Mouse (Mus musculus) lung, adult 2 months (tissue): ENCODE results near the gene Grcc10. TPM values are rescaled to one million over a fixed set of nuclear protein-coding genes. Genes with fewer than 3 reads are reported as not detected.

Experiments
- DNase-seq: peaks from one replicate; pipeline ENCODE4 v3.0.0; 2022
- H3K4me1 ChIP-seq: fragments of 200-500 bp; 2 replicates; pipeline ENCODE4 v1.6.1; 2011; ENCODE audit warnings: low read length; ENCODE audit not compliant: control insufficient read depth, insufficient read depth
- H3K4me3 ChIP-seq: fragments of 200-500 bp; replicated peaks from 2 replicates; pipeline ENCODE3; 2011; ENCODE audit warnings: low read depth, mild to moderate bottlenecking, control low read depth, low read length; ENCODE audit errors: extremely low read depth
- CTCF ChIP-seq: fragments of 200-500 bp; IDR thresholded peaks from 2 replicates; pipeline ENCODE4 v1.5.1; 2011; ENCODE audit warnings: mild to moderate bottlenecking, low read length, control low read depth; ENCODE audit not compliant: insufficient read depth
- POLR2A ChIP-seq: fragments of 200-500 bp; IDR thresholded peaks from 2 replicates; pipeline ENCODE4 v1.6.1; 2011; ENCODE audit warnings: low read depth, mild to moderate bottlenecking, control low read depth, low read length, borderline replicate concordance; ENCODE audit errors: extremely low read depth
- WGBS: fragments of 180-500 bp; shearing (Covaris S2); methylation state at CpG from one replicate; pipeline ENCODE4 v1.1.7; 2018; 5-methylcytosine and 5-hydroxymethylcytosine counted together
- polyA plus RNA-seq: library from polyadenylated mRNA; depleted of rRNA; stranded (reverse); fragments of >200 nt; gene quantifications from 2 replicates; pipeline ENCODE4 v1.2.3, GENCODE M21; 2012

Grcc10 gene
- polyA plus RNA-seq, 1 experiment = 226 TPM

- peak; percentile 30 for DNase-seq
- no peak for TF ChIP-seq CTCF
- TF ChIP-seq POLR2A = no peak
- no peaks in the 10 kb centered on the region for H3K4me1 ChIP-seq
- peak overlapping the region; percentile 35 for H3K4me3 ChIP-seq
- 64% methylated on average over 7 of the region's 7 CpGs for WGBS
These were observed 21.7 kb downstream of the Grcc10 start for GRCm38 (mm10) chr6:124719354-124719978.

GRCm38 (mm10) chr6:124718703-124719102 lies 22.5 kb downstream of the Grcc10 start:
- DNase-seq = peak; percentile 74
- H3K4me3 ChIP-seq = peak overlapping the region; percentile 66
- no peak for TF ChIP-seq CTCF
- peak; percentile 47; the same call in 1 of the 2 replicates for TF ChIP-seq POLR2A
- 57% methylated on average over 15 of the region's 16 CpGs for WGBS
- peaks cover 2% of the 10 kb centered on the region; the same call in 1 of the 2 replicates for H3K4me1 ChIP-seq

- H3K4me1 ChIP-seq = peaks cover 6% of the 10 kb centered on the region
- H3K4me3 ChIP-seq = peak overlapping the region; percentile 66
- no peak for TF ChIP-seq CTCF
- DNase-seq = no peak
- 48% methylated on average over 13 of the region's 13 CpGs for WGBS
These were observed 23.2 kb downstream of the Grcc10 start for GRCm38 (mm10) chr6:124717968-124718367.

GRCm38 (mm10) chr6:124716864-124717490 lies 24.2 kb downstream of the Grcc10 start:
- WGBS = 46% methylated on average over 20 of the region's 20 CpGs

GRCm38 (mm10) chr6:124712918-124713317 lies 28.3 kb downstream of the Grcc10 start:
- 12% methylated on average over 11 of the region's 11 CpGs for WGBS
- no peak for DNase-seq
- TF ChIP-seq CTCF = no peak
- no peak for TF ChIP-seq POLR2A
- H3K4me3 ChIP-seq = peak overlapping the region; percentile 70
- peaks cover 9% of the 10 kb centered on the region for H3K4me1 ChIP-seq

More at GRCm38 (mm10) chr6:124716864-124717490, 24.2 kb downstream of the Grcc10 start:
- Histone ChIP-seq H3K4me3 (no peak overlapping the region), H3K4me1 (peaks cover 9% of the 10 kb centered on the region)
- DNase-seq = peak; percentile 54
- peak; percentile 75 for TF ChIP-seq CTCF
- TF ChIP-seq POLR2A = no peak

- TF ChIP-seq POLR2A = peak; percentile 37; the same call in 1 of the 2 replicates
- TF ChIP-seq CTCF = no peak
- DNase-seq = peak; percentile 99
- peak within 1 kb of the TSS; percentile 70 for H3K4me3 ChIP-seq
- under 1% methylated on average over 76 of the region's 76 CpGs for WGBS
- H3K4me1 ChIP-seq = peaks cover 9% of the 10 kb centered on the region
These were observed 29.1 kb downstream of the Grcc10 start, which contains the start of the genes Emg1 and Phb2 for GRCm38 (mm10) chr6:124711824-124712782. Emg1 (minus strand) TSS chr6:124712178. Phb2 (plus strand) TSS chr6:124712336.

- Histone ChIP-seq H3K4me1 (peaks cover 6% of the 10 kb centered on the region), H3K4me3 (no peak overlapping the region)
- DNase-seq = no peak
- 83% methylated on average over 10 of the region's 10 CpGs for WGBS
- no peak for TF ChIP-seq POLR2A
- no peak for TF ChIP-seq CTCF
These were observed 32.8 kb downstream of the Grcc10 start for GRCm38 (mm10) chr6:124708289-124708889.

GRCm38 (mm10) chr6:124706061-124706627 lies 35.0 kb downstream of the Grcc10 start:
- TF ChIP-seq POLR2A (no peak), CTCF (no peak)
- Histone ChIP-seq H3K4me3 (no peak overlapping the region), H3K4me1 (no peaks in the 10 kb centered on the region)
- 67% methylated on average over 5 of the region's 5 CpGs for WGBS
- no peak for DNase-seq
